Mouse (Mus musculus): ENCODE results near the gene Dennd5a.

- no peak for TF ChIP-seq POLR2A (IDR thresholded peaks at IDR 0.05; ENCODE audit: extremely low read depth, insufficient read depth, low read length)
- no peak for TF ChIP-seq CTCF (IDR thresholded peaks at IDR 0.05; ENCODE audit: extremely low read depth, insufficient read depth, low read length)
Observed at GRCm38 (mm10) chr7:110005976-110006375, 45.7 kb upstream of the Dennd5a start.
